Mouse (Mus musculus) bone marrow, adult 2 months (tissue): ENCODE data around the gene Fam192a. TPM values are rescaled to one million over a fixed set of nuclear protein-coding genes. Genes with fewer than 3 reads are reported as not detected.

Experiments
- H3K27ac ChIP-seq: fragments of 200-500 bp; 2 replicates; pipeline ENCODE4 v1.5.1; 2012; ENCODE audit warnings: low read depth, mild to moderate bottlenecking, control low read depth, inconsistent platforms, low read length; ENCODE audit not compliant: control insufficient read depth, poor library complexity, insufficient read depth
- H3K4me1 ChIP-seq: fragments of 200-500 bp; 2 replicates; pipeline ENCODE4 v1.6.1; 2011; ENCODE audit warnings: low read length; ENCODE audit not compliant: control insufficient read depth, insufficient read depth
- H3K4me3 ChIP-seq: fragments of 200-500 bp; replicated peaks from 2 replicates; pipeline ENCODE3; 2011; ENCODE audit warnings: mild to moderate bottlenecking, low read depth, low read length, control low read depth; ENCODE audit not compliant: control insufficient read depth
- CTCF ChIP-seq: fragments of 200-500 bp; IDR thresholded peaks from 2 replicates; pipeline ENCODE4 v1.5.1; 2011; ENCODE audit warnings: low read length, control low read depth; ENCODE audit not compliant: control insufficient read depth, insufficient read depth
- POLR2A ChIP-seq: fragments of 200-500 bp; IDR thresholded peaks from 2 replicates; pipeline ENCODE4 v1.6.1; 2011; ENCODE audit warnings: low read depth, mild to moderate bottlenecking, control low read depth, low read length, borderline replicate concordance; ENCODE audit not compliant: control insufficient read depth
- WGBS: fragments of 180-500 bp; shearing (Covaris S2); methylation state at CpG from one replicate; pipeline ENCODE4 v1.1.7; 2018; 5-methylcytosine and 5-hydroxymethylcytosine counted together
- polyA plus RNA-seq: library from polyadenylated mRNA; stranded (reverse); fragments of >200 nt; gene quantifications from 2 replicates; pipeline ENCODE4 v1.2.4, GENCODE M21; 2011; ENCODE audit warnings: low replicate concordance; ENCODE audit not compliant: missing spikeins, insufficient read depth, insufficient read length

Fam192a gene
- polyA plus RNA-seq, 1 experiment = 45.8 TPM

GRCm38 (mm10) chr8:94549998-94550397 lies 51.8 kb downstream of the Fam192a start:
- H3K27ac ChIP-seq = no peak overlapping the region; the same call in 1 of the 2 replicates
- TF ChIP-seq CTCF (no peak), POLR2A (no peak)
- H3K4me1 ChIP-seq = peaks cover 14% of the 10 kb centered on the region; the same call in 1 of the 2 replicates
- WGBS = 54% methylated on average over 5 of the region's 5 CpGs
- H3K4me3 ChIP-seq = no peak overlapping the region

DNA sequence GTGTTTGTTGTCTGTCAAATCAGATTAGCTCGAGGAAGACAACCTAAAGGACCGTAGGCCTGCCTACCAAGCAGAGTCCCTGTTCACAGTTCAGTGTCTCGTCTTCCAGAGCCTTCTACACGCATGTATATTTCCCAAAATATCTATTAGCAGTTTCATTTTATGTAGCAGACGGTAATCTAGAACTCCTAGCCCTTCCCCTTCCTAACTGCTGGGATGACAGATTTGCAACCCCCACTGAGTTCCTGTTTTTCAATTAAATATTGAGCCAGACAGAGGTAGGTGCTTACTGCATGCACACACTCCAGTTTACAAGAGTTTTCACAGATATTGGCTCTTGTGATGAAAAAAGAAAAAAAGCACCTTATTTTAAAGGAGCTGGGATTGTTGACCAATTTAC lies 52.3 kb downstream of the Fam192a start:
- Histone ChIP-seq H3K4me1 (peaks cover 14% of the 10 kb centered on the region; the same call in 1 of the 2 replicates), H3K4me3 (no peak overlapping the region), H3K27ac (no peak overlapping the region; the same call in 1 of the 2 replicates)
- TF ChIP-seq POLR2A = no peak
- TF ChIP-seq CTCF = no peak
- WGBS = 6% methylated on average over 5 of the region's 5 CpGs

DNA sequence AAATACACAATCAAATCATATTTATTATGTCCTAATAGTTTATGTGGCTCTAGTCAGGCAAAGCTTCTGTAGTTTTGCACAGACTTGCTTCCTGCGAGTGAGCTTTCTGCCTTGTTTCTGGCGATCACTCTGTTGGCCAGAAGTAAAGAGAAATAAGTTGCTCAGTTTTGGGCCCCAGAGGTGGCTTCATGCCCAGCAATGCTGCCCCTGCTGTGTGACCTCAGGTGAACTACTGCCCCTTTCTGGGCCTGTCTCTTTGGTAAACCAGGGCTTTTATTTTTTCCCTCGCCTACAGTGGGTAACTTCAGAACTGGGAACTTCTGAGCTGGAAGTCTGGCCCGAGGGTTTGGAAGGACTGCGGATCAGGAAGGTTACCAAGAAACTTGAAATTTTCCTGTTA lies 52.8 kb downstream of the Fam192a start:
- H3K27ac ChIP-seq = peak overlapping the region; percentile 45; the same call in 1 of the 2 replicates
- peaks cover 14% of the 10 kb centered on the region; the same call in 1 of the 2 replicates for H3K4me1 ChIP-seq
- TF ChIP-seq CTCF = no peak
- H3K4me3 ChIP-seq = no peak overlapping the region
- 30% methylated on average over 5 of the region's 5 CpGs for WGBS

- H3K4me1 ChIP-seq = peaks cover 18% of the 10 kb centered on the region
- 40% methylated on average over 8 of the region's 8 CpGs for WGBS
- H3K27ac ChIP-seq = no peak overlapping the region
- TF ChIP-seq POLR2A = no peak
- TF ChIP-seq CTCF = no peak
- no peak overlapping the region for H3K4me3 ChIP-seq
Measured at GRCm38 (mm10) chr8:94543981-94544380, 57.8 kb downstream of the Fam192a start.

GRCm38 (mm10) chr8:94540889-94541795 lies 60.7 kb downstream of the Fam192a start:
- no peak for TF ChIP-seq POLR2A
- no peak for TF ChIP-seq CTCF
- peak overlapping the region; percentile 11 for H3K27ac ChIP-seq
- no peak overlapping the region for H3K4me3 ChIP-seq
- WGBS = 10% methylated on average over 18 of the region's 18 CpGs
- peaks cover 12% of the 10 kb centered on the region for H3K4me1 ChIP-seq

DNA sequence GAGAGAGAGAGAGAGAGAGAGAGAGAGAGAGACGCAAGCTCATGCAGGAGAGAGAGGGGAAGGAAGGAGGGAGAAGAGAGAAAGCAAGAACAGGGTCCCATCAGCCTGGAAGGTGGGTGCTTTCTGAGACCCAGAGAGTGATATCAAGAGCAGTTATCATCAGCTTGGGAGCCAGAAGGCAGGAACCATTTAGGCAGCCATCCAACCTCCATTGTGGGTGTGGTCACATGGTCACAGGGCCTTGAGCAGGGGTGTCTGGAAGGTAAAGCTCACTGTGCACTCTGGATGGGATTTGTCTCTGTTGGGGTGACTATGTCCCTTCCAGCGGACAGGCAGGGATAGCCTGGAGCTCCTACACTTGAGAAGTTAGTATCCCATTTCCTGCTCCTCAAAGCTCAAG lies 61.8 kb downstream of the Fam192a start:
- TF ChIP-seq POLR2A (no peak), CTCF (no peak)
- Histone ChIP-seq H3K4me1 (peaks cover 13% of the 10 kb centered on the region), H3K4me3 (no peak overlapping the region), H3K27ac (no peak overlapping the region)
- 78% methylated on average over 2 of the region's 2 CpGs for WGBS

- H3K27ac ChIP-seq = no peak overlapping the region
- WGBS = 73% methylated on average over 2 of the region's 2 CpGs
Measured at GRCm38 (mm10) chr8:94537456-94537855, 64.3 kb downstream of the Fam192a start.

GRCm38 (mm10) chr8:94535631-94536030 lies 66.2 kb downstream of the Fam192a start:
- no peak overlapping the region for H3K27ac ChIP-seq
- no peak overlapping the region for H3K4me3 ChIP-seq
- peaks cover 5% of the 10 kb centered on the region; the same call in 1 of the 2 replicates for H3K4me1 ChIP-seq
- WGBS = 87% methylated on average over 7 of the region's 7 CpGs
- TF ChIP-seq CTCF = no peak

More at GRCm38 (mm10) chr8:94537456-94537855, 64.3 kb downstream of the Fam192a start:
- TF ChIP-seq CTCF = no peak
- TF ChIP-seq POLR2A = no peak
- Histone ChIP-seq H3K4me1 (peaks cover 13% of the 10 kb centered on the region), H3K4me3 (no peak overlapping the region)

- 61% methylated on average over 4 of the region's 4 CpGs for WGBS
- Histone ChIP-seq H3K4me3 (no peak overlapping the region), H3K27ac (no peak overlapping the region), H3K4me1 (peaks cover 4% of the 10 kb centered on the region; the same call in 1 of the 2 replicates)
- TF ChIP-seq CTCF (no peak), POLR2A (no peak)
Measured at GRCm38 (mm10) chr8:94534612-94535011, 67.2 kb downstream of the Fam192a start.
